Mouse (Mus musculus): ENCODE measurements around the gene Pfdn4.
"Not testable (repeated sequence)": the region's sequence is repeated elsewhere in the genome, so short reads cannot be mapped to it uniquely, and the experiment has no call there.

Pfdn4 gene

DNA sequence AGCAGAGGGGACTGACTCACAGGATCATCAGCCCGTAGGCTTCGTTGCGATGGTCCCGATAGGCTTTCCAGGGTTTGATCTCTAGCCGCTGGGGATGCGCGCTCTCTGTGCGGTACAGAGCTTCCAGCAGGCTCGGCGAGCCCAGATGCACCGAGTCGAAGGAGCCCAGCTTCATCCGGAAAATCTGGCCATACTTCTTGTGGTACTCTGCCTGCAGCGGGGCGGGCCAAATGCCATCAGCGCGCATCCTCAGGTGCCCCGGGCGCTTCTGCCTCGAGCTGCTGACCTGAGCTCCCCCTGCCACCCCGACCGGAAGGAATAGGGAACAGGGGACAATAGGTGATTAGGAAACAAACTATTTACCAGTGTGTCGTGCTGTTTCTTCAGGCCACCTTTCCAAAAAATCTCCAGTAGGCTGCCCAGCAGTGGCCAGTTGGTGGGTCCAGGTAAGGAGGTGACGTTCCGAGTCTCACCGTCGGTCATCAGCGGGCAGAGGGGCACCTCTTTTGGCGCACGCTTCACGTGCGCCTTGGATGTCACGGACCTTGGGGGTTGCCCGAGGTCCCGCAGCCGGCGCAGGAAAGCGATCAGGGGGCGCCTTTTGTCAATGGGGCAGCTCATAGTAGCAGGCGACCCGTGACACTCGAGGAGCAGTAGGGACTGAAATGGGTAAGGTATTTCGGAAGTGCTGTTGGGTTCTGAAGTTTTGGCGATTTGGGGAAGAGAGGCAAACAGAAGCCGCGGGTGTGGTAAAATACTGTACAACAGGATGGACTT, at the start of gene Pfdn4:
Pfdn4 (plus strand) TSS at position 275 of the 777 bp plus-strand sequence.
- DNase-seq, result peak; percentile 20 to 30

DNA sequence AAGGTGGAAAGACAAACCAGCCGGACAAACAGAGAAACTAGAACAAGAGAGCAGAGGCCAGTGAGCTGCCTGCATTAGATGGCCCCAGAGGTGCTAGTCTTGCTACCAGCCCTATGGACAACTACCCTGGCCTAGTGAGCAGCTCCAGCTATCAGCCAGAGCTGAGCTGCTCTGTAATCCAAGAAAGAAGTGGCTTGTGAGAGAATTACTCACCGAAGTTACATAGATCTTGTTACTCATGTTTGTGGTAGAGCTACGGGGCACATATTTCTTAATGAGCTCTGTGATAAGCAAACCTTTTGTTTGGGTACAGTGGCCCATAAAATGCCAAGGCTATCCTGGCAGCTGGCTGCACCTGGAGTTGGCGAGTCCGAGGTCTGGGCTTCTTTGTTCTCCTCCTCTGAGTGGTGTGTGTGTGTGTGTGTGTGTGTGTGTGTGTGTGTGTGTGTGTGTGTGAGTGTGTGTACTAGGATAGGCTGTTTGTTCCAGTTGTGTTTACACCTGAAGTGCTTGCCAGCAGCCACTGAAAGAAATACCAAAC, 49.3 kb upstream of the Pfdn4 start:
- DNase-seq, result no peak

DNA sequence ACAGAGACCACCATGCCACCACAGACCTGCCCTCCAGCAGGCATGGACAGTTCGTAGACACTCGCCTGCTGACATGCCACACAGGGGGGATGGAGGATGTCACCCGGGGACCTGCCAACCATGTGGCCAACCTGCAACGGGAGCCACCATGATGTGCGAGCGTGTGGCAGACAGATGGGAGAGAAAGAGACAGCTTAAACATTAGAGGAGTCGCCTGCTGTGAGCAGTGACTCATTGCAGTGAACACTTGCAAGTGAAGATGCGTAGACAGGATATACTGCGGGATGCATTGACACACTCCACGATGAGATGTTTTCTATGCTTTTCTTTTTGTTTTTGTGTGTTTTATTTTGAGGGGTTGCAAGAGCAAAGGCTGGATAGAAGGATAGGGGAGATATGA, 48.6 kb upstream of the Pfdn4 start:
- peak in 1 of 2 experiments; percentile 6 for DNase-seq

DNA sequence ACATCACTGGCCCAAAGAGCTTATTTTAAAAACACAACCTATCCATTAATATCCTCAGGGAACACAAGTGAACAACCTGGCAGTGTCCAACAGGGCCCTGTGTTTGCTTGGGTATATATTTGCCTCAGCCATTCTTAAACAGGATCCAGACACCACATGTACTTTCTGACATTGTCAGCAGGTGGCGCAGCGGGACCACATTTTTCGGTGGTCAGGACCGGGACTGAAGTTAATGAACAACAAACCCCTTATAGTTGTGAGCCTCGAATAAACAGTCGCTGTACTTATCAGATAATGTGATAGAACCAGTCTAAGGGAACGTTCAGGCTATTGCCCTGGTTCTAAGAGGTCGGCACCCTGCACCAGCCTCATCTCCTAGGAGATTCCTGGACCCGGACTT, 45.3 kb upstream of the Pfdn4 start:
- DNase-seq, result peak; percentile 68 to 74

DNA sequence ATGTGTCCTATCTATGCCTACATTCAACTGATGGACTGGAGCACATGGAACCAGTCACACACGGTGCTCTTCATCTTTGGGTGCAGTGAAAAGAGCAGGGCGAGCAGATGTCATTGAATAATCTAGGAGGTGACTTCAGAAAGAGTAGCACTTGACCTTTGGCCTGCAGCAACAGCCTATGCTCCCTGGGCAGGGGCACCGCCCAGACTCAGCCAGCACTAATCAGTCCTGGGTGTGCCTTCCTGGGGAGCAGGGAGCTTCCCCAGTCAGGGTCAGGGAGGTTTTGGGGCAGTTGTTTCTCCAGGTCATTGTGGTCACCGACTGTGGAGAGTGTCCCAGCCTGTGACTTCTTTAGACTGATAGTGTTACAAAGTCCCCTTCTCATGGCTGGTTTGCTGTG, 42.4 kb upstream of the Pfdn4 start:
- DNase-seq, result not testable (repeated sequence)

DNA sequence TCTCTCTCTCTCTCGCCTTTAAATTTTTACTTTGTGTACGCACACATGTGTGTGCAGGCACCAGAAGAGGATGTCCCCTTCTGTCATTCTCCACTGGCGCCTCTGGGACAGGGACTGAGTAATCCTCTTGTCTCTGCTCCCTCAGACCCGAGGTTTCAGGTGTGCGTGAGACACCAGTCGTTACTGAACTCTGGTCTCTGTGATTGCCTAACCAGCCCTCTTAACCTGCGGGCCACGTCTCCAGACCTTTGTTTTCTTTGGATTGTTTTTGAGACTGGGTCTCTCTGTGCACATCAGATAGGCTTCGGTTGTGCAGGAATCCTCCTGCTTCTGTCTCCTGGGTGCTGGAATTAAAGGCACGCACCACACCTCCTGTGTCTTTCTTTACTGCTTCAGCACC, 37.0 kb upstream of the Pfdn4 start:
- DNase-seq, result no peak

DNA sequence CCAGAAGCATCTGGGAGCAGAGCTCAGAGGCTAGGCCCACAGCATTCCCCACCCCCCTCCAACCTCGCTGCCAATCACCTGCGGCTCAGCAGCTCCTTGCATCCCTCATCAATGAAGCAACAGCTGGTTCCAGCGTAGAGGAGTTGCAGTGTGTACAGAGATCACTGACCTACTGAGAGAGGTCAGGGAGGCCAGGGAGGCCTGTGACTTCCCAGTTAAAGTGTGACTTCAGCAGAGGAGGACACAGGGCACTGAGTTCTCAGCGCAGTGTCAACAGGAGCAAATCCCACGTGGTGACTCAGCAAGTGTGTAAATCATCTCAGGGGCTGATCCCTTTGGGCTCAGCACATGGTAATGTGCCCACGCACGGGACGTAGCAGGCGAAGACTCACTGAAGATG, 36.4 kb upstream of the Pfdn4 start:
- no peak for DNase-seq

DNA sequence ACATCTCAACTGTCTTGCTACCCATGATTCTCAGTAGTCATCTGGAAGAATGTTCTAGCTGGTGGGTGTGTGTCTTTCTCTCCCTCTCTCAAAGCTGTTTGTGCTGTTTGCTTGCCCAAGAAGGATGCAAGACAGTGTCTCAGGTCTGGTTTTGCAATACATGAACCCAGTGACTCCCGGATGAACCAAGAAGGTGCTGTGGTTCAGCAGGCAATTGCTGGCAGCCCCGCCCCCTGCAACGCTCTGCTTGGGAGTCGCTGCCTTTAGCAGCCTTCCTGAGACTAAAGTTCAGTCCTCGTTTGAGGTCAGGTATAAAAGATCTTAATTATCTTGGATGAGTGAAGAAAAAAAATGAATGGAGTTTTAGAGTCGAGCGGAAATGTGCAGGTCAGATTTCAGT, 34.6 kb upstream of the Pfdn4 start:
- no peak for DNase-seq

DNA sequence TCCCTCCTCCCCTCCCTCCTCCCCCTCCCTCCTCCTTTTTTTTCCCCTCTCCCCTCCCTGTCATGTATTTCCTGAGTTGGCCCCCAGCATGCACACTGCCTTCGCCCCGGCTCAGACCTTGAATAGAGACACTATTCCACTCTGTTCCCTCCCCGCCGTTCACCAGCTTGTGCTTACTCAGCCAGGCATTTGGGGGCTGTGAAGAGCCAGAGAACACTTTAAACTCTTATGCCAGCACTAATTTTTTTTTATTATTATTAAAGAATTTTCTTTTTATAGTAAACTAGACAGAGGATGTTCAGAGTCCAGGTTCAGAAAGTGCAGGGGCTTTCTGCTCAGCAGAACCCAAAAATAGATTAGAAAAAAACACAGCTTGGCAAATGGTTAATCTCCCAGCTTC, 31.4 kb upstream of the Pfdn4 start:
- DNase-seq, result no peak

DNA sequence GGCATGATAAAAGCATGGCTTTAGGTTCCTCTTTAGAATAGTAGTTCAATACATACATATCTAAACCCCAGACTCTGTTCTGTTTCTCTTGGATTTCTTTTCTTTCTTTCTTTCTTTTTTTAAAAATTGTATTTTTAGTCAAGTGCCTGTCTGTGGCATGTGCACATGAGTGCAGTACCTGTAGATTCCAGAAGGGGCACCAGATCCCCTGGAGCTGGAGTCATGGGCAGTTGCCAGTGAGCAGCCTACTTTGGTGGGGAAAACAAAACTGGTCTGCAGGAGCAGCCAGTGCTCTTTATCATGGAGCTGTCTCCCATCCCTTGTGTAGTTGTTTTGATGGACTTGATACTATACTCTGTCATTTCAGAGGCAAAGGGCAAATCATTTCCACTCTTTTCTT, 28.2 kb upstream of the Pfdn4 start:
- DNase-seq, result peak in 1 of 2 experiments; percentile 18

DNA sequence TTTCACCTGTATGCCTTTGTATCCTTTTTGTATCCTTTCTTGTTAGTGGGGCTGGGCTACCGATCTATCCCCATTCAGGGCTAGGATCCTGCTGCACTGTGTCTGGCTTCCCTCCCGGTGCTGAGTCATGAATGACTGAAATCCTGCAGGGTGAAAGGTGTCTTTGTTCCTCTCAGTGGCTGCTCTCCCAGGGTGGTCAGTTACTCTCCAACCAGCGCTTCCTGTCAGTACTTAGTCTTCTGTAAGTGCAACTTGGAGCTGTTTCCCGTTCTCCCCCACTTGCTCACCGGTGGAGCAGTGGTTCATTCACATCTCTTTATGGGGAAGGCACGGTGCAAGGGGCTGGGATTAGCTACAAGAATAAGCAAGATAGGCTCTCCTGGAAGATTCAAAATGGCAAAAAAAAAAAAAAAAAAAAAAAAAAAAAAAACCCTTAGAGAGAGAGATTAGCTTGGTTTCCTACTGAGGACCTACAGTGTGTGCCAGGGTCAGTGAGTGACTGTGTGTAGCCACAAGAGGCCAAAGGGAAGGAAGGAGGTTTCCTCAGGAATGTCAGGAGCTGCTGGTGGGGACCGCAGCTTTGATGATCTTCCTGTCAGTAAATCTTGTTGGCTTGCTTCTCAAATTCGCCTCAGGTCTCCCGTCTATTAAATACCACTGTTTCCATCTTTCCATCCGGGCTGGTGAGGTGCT, 26.5 kb upstream of the Pfdn4 start:
- DNase-seq, result peak in 1 of 2 experiments; percentile 56

DNA sequence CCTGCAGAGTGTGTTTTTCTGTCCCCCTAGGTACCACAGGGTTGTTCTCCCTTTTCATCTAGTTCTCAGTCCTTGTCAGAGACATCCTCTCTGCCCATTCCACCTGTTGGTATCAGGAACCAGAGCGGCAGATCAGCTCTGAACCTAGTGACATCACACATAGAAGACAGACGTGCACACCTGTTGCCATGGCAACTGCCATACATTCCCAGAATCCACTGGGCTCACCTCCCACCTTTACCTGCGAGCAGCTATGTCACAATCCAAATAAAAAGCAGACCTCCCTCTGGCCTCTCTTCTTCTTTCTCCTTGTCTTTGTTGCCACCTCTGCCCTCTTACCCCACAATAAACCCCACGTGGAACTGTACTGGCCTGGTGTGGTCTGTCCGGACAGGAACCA, 25.6 kb upstream of the Pfdn4 start:
- DNase-seq, result no peak

DNA sequence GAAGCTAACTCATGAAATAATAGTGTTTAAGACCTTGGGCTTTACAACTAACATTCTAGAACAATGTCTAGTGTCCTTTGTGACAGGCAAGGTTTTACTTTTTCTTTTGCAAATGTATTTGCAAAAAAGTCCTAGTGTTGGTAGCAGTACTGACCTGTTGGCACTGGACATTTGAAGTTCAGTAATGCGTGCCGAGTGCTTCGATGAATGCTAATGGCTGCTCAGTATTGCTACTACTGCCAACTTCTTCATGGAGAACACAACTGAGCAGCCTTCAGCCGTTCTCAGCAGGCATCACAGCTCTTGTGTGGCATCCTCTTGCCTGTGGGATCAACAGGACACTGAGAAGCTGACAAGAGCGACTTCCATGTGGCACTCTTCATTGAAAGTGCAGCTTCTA, 22.1 kb upstream of the Pfdn4 start:
- DNase-seq, result no peak

DNA sequence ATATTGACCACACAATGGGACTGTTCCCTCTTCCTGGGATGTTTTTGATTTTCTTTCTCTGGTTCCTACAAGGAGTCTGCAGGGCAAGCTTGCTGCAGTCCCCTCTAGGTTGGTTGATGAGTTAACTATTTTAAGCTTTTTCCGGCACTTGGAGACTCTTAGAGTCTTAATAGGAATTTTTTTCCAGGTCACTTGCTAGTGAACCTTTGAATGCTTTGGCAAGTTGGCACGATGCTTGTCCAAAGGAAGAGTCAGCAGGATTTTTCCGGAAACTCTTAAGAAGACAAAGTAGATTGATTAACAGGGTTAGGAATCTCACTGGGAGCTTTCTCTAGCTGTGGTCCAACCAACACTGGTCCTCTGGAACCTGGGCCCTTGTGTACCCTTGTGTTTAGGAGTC, 21.1 kb upstream of the Pfdn4 start:
- DNase-seq, result no peak

DNA sequence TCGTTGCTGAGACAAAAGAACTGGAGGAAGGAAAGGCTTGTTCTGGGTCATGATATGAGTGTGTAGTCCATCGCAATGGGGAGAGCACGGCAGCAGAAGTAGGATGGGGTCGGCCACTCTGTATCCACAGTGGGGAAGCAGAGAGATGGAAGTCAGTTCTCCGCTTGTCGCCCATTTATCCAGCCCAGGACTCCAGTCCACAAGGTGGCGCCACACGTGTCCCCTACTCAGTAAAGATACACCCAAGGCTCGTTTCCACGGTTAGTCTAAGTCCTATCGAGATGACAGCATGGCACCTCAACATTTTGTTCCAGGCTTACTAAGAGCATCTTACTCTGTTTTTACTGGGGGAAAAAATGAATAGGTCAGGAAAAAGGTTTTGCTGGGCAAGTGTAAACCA, 20.0 kb upstream of the Pfdn4 start:
- DNase-seq, result peak in 1 of 2 experiments; percentile 34

DNA sequence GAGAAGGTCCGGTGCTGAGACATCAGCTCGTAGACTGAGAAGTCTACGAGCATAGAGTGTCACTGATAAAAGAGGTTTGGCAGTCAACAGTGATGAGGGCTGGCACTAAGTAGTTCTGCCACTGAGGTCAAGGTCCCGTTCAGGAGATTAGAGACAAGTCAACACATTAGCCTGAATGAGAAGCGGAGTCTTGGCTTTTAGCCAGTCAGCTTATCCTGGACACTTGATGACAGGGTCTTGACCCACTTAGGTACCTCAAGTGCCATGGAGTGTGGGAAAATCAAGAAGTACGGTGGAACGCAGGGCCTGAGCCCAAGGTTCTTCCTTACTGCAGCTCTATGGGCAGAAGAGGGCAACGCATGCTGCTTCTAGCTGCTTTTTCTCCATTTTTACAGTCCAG, 19.6 kb upstream of the Pfdn4 start:
- DNase-seq, result no peak

DNA sequence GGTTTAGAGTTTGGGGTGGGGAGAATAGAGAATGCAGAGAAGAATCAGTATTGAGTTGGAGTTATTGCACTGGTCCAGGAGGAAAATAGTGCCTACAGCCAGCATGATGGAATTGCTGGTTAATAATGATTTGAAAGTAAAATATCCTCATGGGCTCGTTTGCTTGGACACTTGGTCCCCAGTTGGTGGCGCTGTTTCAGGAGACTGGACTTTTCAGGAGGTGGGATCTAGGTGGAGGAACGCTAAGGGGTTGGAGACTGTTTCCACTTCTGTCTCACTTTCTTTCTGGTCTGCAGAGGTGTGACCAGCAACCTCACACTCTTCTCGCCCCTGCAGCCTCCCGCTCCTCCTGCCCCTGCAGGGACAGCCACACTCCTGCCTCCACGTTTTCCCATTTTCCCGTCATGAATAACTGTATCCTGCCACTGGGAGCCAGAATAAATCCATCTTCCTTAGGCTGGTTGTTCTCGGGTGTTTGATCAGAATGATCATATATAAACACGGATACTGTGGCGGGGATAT, 14.1 kb upstream of the Pfdn4 start:
- DNase-seq, result no peak

DNA sequence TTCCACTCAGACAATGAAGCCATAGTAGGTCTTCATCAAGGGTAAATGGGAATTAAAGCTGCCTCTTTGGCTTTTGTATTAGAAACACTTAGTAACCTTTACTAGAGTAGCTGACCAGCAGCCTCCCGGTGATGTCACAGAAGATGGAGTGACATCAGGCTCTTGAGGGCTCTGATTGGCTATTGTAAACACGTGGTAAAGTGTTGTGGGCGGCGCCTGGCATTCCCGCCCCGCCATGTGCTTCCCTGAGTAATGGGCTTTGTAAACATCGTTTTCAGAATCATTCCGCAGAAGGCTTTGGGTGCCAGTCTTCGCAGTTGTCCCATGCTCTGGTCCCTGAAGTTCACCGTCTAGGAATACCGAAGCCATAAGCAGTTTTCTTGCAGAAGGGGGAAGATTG, 12.3 kb upstream of the Pfdn4 start:
- DNase-seq, result no peak

DNA sequence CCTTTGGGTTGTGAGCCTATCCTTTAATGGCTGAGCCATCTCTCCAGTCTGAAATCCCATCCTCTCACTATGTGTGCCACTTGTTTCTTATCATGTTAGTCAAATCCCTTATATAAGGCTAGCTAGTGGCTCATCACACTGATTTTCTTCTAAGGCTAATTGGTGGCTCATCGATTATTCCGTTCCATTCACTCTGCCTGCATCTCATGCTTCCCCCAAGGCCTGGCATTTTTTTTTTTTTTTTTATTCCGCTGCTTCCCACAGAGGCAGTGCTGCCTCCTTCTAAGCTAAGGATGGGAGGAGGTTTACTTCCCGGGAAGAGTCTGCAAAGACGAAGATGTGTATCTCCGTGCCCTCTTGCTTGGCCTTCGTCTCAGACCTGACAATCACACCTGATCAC, 9.0 kb upstream of the Pfdn4 start:
- DNase-seq, result no peak

DNA sequence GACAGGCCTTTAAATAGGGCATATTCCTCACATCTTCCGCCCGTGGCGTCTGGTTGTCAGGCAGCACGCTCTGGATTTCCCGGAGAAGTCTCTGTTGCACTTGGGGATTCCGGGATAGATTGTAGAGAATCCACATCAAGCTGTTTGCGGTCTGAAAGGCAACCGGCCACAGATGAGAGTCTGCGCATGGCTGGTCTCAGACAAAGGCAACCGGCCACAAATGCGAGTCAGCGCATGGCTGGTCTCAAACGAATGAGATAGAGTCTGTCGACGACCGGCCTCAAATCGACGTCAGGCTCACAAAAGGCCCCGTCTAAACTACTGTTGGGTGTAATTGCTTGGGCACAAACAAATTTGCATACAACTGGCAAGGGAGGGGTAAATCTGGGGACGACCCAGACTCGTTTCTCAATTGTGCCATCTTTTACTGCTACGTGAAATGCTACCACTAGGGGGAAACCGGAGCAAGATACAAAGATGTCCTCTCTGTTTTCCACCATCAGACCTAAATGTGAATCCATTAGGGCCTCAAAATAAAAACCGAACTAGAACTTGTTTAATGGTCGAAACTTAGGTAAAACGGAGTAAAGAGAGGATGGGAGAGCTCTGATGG, 8.2 kb upstream of the Pfdn4 start:
- peak in 1 of 2 experiments; percentile 23 for DNase-seq

DNA sequence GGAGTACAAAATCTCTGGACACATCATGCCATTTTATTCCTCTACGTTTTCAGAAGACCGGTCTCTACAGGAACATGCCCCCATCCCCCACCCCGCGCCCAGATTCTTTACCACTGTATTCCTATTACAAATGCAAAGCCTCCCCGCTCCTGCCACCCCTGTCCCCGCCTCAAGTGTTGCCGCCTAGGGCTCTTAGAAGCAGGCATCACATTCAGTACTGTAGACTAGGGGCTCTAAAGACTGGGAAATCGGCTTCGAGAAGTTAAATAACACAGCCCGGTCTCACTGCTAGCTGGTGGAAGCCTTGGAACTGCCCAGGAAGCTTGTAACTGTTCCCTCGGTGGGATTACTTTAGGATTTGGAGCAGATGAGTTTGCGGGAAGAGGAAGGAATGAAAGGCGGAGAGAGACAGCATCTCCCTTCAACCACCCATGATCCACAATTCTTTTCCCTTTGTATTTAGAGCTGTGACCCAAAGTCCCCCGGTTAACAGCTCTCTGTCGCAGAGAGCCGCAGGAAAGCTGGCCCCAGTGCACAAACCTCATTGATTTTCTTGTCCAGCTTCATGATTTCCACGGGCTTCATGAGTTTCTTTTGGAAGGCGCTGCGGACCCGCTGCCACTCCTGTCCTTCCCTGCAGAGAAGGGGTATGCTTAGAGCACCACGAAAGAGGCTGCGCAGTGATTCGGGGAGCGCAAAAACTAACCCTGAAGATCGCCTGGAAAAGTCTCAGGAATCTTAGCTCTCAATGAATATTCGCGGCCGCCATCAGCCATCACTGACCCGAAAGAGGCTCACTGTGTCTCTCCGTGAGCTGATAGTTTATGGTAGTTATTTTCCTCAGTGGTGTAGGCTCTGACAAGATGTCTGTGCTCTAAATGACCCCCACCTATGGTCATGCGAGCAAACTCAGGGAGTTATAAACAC, 1.2 kb upstream of the Pfdn4 start:
- no peak for DNase-seq

DNA sequence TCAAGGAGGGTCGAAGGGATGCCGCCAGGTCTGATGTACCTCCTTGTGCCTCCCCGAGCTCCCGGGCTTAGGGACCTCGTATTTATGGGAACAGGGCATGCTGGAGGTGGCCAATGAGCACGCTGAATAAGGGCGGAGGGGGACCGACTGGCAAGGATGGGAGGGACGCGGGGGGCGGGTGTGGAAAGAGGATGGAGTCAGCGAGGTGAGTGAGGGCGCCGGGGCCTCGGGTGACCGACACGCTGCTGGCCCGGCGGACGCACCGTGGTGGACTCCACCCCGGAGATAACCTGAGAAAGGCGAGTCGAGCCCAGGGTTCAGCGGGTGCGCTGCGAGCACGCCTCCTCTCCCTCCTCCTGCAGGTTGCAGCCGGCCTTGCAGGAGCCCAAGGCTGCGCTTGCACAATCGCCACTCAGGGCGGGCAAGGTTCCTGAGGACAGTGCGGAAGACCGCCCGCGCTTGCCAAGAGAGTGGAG, 901 bp downstream of the Pfdn4 start, which contains the start of gene Cyp24a1:
Cyp24a1 (minus strand) TSS at position 55 of the 476 bp plus-strand sequence.
- DNase-seq, result peak in 1 of 2 experiments; percentile 38

All from cerebellum, postnatal 25 days (tissue).